Mouse (Mus musculus) hindlimb bud, embryonic 11.5 days (tissue): ENCODE measurements at regions not wholly inside any gene's neighbourhood (a gene's known extent, or its start where the extent isn't known, plus 50 kb on each side); places are given as distances from the start of the nearest gene placed in this dataset.

Source experiments
- DNase-seq: peaks from one replicate; pipeline ENCODE4 v3.0.0-alpha.2; 2012; ENCODE audit warnings: low read depth, low spot score; ENCODE audit errors: extremely low spot score

- DNase-seq: no peak
Observed at GRCm38 (mm10) chr13:53598050-53598449, 125.2 kb upstream of the Msx2 start.

GRCm38 (mm10) chr13:53596871-53597800 is 124.3 kb upstream of the Msx2 start:
- no peak for DNase-seq

- DNase-seq: no peak
Observed at GRCm38 (mm10) chr13:53592755-53593154, 119.9 kb upstream of the Msx2 start.

DNA sequence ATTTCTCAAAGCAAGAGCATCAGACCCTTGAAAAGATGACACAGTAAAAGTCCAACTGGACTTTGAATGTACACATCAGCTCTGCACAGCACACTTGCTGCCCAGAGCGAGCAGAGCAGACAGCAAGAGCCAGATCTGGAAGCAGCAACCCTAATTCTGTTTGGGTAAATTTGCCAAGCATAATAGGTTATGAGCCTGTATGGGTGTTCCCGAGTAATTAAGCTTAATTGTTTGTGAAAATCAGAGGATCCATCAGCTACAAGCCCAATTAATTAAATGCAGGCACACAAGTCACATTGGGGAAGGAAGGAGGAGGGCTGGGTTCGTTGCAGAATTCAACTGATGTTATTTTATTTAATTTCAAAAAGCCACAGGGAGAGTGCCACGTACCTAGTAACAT is 113.9 kb upstream of the Msx2 start:
- DNase-seq: no peak

DNA sequence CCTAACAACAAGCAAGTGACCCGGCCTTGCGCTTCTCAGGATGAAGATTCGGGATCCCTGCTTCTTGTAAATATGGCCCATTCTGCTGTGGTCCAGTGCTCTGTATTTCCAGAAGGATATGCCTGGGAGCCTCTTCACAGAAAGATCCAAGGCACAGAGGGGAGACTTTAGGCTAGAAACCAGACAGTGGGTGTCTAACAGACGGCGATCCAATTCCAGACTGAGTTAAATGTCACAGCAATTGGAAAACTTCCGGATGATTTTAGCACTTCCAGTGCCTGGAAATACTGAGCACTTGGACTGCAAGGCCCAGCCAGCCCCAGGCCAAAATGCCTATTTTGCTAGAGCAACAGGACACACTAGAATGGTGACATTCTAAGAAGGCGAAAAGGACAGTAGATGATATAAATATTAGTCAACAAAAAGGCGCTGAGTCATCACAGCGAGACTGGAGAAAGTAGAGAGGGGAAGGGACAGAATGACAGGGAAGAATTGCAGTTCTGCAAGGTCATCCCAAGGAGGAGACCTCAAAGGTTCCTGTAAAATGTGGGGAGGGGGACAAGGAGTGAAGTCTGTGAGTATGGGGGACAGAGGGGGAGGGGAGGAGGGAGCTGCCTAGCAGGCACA is 111.7 kb upstream of the Msx2 start:
- DNase-seq: no peak

DNA sequence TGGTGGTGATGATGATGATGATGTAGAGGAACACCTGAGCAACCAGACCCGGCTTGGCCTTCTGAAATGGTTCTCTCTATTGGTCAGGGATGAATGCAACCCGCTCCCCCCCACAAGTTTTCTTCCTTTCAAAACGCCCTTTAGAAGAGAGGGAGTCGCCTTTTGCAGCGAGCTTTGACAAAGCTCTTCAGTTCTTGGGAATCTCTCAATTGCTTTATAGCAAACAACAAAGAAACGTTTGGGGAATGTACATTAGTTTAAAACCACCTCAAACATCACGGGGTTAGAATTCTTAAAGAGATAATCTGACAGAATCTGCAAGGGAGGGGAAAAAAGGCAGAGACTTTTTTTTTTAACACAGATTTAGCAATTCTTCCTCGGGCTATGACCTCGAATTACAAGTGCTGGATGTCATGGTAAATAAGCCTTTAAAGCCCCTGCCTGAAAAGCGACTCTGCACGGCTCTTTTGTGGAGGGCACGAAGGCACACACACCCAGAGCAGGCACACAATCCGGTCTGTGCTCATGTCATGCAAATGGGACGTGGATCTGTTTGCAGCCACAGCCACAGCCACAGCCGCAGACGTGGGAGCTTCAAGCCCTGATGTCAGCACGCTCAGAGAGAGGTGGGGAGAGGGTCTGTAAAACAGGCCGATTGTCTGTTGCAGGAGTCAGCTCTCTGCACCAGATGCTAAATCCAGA is 81.2 kb upstream of the Msx2 start:
- DNase-seq: no peak

- no peak for DNase-seq
Observed at GRCm38 (mm10) chr13:53553192-53553875, 80.5 kb upstream of the Msx2 start.

DNA sequence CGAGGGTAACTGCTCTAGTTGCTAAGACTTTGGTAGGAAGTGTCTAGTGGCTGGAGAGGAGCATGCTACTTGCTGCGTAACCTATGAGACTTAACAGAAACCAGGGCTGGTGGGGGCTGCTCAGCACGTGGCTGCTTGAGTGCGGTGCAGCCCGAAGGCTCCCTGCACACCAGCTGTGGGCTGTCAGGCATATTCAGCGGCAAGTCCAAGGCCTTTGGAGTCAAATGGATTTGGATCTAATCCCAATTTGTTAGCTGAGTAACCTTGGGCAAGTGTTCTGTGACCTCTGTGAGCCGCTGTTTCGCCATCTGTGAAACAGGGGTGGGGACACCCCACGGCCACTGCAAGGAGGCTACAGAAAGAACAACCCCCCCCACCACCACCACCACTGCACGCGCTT is 75.5 kb upstream of the Msx2 start:
- DNase-seq: no peak

- DNase-seq: peak; percentile 56
Observed at GRCm38 (mm10) chr13:53543291-53543690, 70.4 kb upstream of the Msx2 start.

- DNase-seq: no peak
Observed at GRCm38 (mm10) chr13:53539797-53540196, 66.9 kb upstream of the Msx2 start.

GRCm38 (mm10) chr13:53537937-53538336 is 65.1 kb upstream of the Msx2 start:
- no peak for DNase-seq

DNA sequence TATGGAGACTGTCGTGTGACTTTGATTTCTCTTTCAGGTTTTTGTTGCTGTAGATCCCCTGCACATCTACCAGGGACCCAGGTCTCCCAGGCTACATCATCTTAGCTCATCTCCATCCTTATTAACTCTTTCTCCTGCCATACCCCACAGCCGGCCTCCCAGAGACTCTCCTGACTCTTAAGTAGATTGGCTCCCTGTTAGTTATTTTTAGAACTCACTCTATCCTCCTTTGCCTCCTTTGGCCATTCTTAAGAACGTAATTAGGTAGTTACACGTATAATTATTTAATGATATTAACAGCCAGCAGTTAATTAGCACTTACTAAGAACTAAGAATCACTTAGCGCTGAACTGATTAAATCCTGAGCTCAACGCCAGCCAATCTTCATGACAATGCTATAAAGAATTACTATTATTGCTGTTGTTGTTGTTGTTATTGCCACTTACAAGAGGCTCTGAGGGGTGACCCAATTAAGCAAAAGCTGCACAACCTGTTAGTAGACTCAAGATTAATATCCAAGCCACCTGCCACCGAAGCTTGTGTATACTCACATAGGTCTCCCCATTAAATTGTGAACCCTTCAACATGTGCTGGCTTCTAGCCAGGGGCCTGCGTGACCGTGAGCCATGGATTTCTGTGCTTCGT is 63.0 kb upstream of the Msx2 start:
- no peak for DNase-seq

DNA sequence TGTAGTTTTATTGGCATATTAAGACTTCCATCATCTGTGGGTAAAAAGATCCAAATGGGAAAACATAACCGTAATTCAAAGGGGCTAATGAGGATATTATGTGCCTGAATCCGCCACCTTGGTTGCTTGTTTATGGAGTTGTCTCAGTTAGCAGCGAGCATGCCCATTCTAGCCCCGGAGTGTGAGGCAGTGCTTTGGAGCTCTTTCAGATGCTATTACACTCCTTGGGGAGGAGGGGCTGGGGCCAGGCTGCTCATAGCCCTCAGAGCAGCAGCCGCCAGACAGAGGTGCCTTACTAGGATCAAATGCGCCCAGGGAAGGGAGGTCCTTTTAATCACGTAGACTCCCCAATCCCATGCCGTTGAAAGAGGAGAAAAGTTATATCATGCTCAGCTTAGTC is 60.9 kb upstream of the Msx2 start:
- no peak for DNase-seq

GRCm38 (mm10) chr13:53526880-53527279 is 54.0 kb upstream of the Msx2 start:
- DNase-seq: no peak

DNA sequence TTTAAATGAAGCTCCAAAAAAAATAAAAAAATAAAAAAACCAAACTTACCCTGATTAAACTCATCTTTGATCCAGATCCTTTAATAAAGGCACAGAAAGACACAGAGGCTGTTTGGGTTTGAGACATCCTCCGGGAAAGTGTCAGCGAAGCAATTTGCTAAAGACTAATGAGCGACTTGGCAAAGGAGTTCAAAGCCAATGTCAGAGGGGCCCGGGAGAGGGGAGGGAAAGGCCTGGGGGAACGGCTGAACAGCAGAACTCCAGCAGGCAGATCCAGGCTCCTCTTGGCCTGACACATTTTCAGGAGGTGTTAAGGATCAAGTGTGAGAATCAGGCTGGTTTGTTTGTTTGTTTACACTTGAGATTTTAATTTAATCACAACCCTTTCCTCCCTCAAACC is 49.9 kb upstream of the Msx2 start:
- DNase-seq: no peak
